Mouse (Mus musculus) heart, embryonic 16.5 days (tissue): Measurements from ENCODE around the gene Gdf7. TPM values are rescaled to one million over a fixed set of nuclear protein-coding genes. Genes with fewer than 3 reads are reported as not detected.

ENCODE experiments used
- ATAC-seq: fragments of 200-750 bp; cut with Nextera tagmentation; replicated peaks from 2 replicates; pipeline ENCODE4 v1.8.0; 2017; ENCODE audit warnings: moderate number of reproducible peaks; ENCODE audit not compliant: insufficient read depth, low FRiP score; ENCODE audit errors: extremely low read depth
- H3K27ac ChIP-seq: fragments of 300-500 bp; sonication (generic); 2 replicates; pipeline ENCODE4 v1.5.1; 2014; ENCODE audit warnings: mild to moderate bottlenecking, low read length, control low read depth, moderate library complexity
- H3K27me3 ChIP-seq: fragments of 300-500 bp; sonication (generic); 2 replicates; pipeline ENCODE4 v1.6.1; 2014; ENCODE audit warnings: low read length, mixed read lengths; ENCODE audit not compliant: control insufficient read depth, insufficient read depth
- H3K36me3 ChIP-seq: fragments of 300-500 bp; sonication (generic); 2 replicates; pipeline ENCODE4 v1.6.1; 2014; ENCODE audit not compliant: control insufficient read depth, insufficient read depth
- H3K4me1 ChIP-seq: fragments of 300-500 bp; sonication (generic); 2 replicates; pipeline ENCODE4 v1.6.1; 2014; ENCODE audit warnings: low read length, mixed read lengths; ENCODE audit not compliant: control insufficient read depth, insufficient read depth
- H3K4me2 ChIP-seq: fragments of 300-500 bp; sonication (generic); 2 replicates; pipeline ENCODE4 v1.6.1; 2014; ENCODE audit warnings: low read depth, mild to moderate bottlenecking, control low read depth, low read length
- H3K4me3 ChIP-seq: fragments of 300-500 bp; sonication (generic); 2 replicates; pipeline ENCODE4 v1.5.1; 2014; ENCODE audit warnings: mild to moderate bottlenecking, control low read depth, low read length
- H3K9ac ChIP-seq: fragments of 300-500 bp; sonication (generic); 2 replicates; pipeline ENCODE4 v1.6.1; 2014; ENCODE audit warnings: low read length, control low read depth
- H3K9me3 ChIP-seq: fragments of 300-500 bp; sonication (generic); replicated peaks from 2 replicates; pipeline ENCODE4 v1.6.1; 2016; ENCODE audit warnings: low read length; ENCODE audit not compliant: control insufficient read depth
- WGBS: fragments of 180-500 bp; shearing (Covaris S2); extraction: QIAGEN DNeasy Blood & Tissue Kit; methylation state at CpG from one replicate; pipeline ENCODE4 v1.1.7; 2014; 5-methylcytosine and 5-hydroxymethylcytosine counted together
- polyA plus RNA-seq: library from polyadenylated mRNA; unstranded; fragments of >200 nt; fragmentation: Nextera tagmentation; extraction: Ambion mirVana; gene quantifications from 2 replicates; pipeline ENCODE4 v1.2.1, GENCODE M21; 2015

Gene Gdf7
- polyA plus RNA-seq, 1 experiment from 2014 or later, result not detected

DNA sequence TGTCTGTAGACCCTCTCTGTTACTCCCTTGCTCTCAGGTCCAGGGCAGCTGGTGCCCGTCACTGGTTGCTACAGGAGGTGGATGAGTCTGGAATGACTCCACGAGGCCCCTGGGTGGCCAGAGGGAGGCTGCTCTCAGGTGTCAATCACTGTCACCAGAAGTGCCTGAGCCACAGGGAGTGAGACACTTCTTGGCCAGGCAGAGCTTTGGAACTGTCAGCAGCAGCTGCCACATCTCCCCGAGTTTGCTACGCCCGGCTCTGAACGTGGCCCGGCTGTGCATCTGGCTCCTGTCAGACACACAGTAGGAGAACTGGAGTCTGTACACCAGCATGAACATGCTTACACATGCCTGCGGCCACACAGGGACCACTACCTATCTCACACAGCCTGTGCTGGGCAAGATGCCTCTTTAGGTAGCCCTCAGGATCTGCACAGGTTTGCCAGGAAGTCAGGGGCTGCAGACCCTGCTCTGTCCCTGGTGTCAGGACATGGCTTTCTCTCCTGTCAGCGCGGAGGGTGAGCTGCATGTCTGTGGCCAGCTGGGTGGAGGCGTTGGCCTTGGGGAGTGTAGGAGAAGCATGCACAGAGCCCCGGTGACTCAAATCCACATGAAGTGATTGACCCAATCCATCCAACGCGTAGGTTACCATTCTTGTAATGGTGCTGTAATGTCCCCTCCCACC lies 29.9 kb upstream of the Gdf7 start:
- ATAC-seq, result peak; percentile 41
- H3K4me1 ChIP-seq, result peaks cover 27% of the 10 kb centered on the region
- WGBS, result 36% methylated on average over 14 of the region's 14 CpGs
- no peaks in the 10 kb centered on the region for H3K9me3 ChIP-seq
- peak overlapping the region; percentile 14; the same call in 1 of the 2 replicates for H3K9ac ChIP-seq
- H3K27ac ChIP-seq, result 0 out of 2 replicates have a peak overlapping the region, but pooled peaks have one; percentile 28
- H3K4me3 ChIP-seq, result no peak overlapping the region
- H3K36me3 ChIP-seq, result peaks cover 9% of the 10 kb centered on the region
- H3K4me2 ChIP-seq, result no peak overlapping the region
- H3K27me3 ChIP-seq, result no peaks in the 10 kb centered on the region

DNA sequence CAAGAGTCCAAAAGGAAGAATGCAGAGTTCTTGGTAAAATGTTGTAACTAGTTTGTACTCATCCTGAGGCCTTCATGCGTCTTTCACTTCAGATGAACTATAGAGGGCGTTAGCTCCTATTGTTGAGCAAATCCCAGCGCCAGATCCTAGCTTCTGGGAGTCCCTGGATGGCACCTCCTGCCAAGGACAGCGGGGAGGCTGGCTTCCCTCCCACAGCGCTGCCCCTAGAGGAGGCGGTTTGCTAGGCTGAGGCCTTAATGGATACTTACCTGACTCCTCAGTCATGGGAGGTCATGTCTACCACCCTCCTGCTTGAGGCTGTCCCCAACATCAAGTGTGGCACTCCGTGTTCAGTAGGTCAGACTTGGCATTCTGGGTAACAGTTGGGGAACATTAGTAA lies 27.5 kb upstream of the Gdf7 start:
- Histone ChIP-seq H3K4me3 (no peak overlapping the region), H3K9ac (no peak overlapping the region), H3K9me3 (no peaks in the 10 kb centered on the region), H3K4me2 (no peak overlapping the region), H3K27ac (no peak overlapping the region), H3K4me1 (peaks cover 25% of the 10 kb centered on the region), H3K27me3 (no peaks in the 10 kb centered on the region), H3K36me3 (peaks cover 3% of the 10 kb centered on the region)
- no peak for ATAC-seq
- 93% methylated on average over 7 of the region's 7 CpGs for WGBS

DNA sequence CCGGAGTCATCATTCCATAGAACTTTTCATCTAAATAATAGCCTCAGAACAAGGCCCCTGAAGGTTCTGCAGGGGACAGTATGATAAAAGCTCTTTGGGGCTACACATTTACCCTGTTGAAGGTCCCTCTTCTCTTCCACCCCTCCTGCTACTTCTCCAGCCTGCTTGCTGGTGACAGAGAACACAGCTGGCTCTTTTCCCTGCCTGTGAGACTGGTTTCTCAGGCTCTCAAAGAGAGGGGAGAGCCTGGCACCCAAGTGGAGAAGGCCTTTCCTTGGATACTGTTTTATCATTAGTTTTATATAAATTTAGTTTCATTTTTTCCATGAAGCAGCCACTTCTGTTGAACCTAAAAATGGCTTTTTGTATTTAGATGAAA lies 25.9 kb upstream of the Gdf7 start:
- Histone ChIP-seq H3K4me2 (no peak overlapping the region), H3K27me3 (no peaks in the 10 kb centered on the region), H3K9ac (peak overlapping the region; percentile 42; the same call in 1 of the 2 replicates), H3K4me1 (peaks cover 16% of the 10 kb centered on the region), H3K27ac (no peak overlapping the region; the same call in 1 of the 2 replicates), H3K9me3 (no peaks in the 10 kb centered on the region), H3K36me3 (peaks cover 8% of the 10 kb centered on the region), H3K4me3 (no peak overlapping the region)
- 94% methylated on average over 1 of the region's 1 CpGs for WGBS
- no peak for ATAC-seq

DNA sequence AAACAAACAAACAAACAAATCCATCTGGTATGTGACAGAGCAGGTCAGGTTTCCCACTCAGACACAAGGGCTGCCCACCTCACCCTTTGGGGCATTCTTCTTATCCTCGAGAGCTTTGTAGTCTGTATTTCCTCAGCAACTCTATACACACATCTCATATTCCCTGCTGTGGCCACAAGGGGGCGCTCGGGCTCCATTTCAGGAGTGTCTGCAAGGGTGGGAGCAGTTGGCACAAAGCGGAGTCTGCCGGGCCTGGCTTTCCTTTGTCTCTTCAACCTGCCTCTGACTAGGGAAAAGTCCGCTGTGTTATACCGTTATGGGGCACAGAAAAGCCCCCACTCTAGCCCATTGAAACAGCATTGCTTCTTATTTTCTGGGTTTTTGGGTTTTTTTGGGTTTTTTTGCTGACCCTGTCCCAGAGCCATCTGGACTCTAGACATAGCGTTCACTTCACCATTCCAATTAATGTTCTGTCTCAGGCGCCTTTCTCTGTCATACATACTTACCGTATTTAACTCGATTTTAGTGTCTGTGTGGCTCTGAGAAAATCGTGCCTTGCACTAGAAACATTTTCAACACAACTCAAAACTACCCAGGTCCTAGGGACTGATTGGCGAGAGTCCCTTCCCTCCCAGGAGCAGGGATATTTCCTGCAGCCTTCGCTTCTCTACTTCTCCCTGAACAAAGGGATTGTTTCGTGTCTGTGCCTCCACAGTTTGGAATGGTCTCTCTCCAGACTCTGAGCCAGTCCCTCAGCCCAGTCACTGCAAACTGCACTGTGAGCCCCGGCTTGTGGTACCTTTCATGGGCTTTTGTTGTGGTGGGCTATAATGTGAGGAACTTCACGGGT lies 25.3 kb upstream of the Gdf7 start:
- no peaks in the 10 kb centered on the region for H3K27me3 ChIP-seq
- H3K9ac ChIP-seq, result peak overlapping the region; percentile 42
- H3K4me1 ChIP-seq, result peaks cover 16% of the 10 kb centered on the region
- H3K4me3 ChIP-seq, result no peak overlapping the region
- peak; percentile 66 for ATAC-seq
- H3K36me3 ChIP-seq, result peaks cover 11% of the 10 kb centered on the region
- no peaks in the 10 kb centered on the region for H3K9me3 ChIP-seq
- WGBS, result 37% methylated on average over 17 of the region's 17 CpGs
- H3K27ac ChIP-seq, result peak overlapping the region; percentile 23
- H3K4me2 ChIP-seq, result 0 out of 2 replicates have a peak overlapping the region, but pooled peaks have one; percentile 22

DNA sequence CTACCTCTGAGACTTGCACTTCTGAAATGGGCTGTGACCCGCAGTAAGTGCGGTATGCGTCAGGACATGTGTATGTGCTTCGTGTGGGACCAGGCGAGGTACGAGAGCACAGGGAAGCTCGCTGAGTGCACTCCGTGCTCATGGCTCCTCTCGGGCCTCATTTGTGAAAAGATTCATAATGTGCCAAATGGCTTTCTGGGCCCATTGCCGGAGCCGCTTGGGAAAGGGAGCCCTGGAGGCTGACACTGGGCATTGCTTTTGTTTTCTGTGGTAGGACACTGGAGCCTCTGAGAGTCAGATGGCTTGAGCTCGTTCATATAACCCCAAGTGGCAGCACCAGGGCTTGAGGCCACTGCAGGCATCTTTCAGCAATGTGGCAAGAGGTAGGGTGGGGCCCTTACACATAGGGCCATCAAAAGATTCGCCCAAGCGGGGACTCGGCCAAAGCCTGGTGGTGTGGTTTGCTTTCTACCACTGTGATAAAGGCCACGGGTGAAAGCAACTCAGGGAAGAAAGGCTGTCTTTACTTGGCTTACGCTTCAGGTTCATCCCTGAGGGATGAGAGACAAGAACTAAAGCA lies 24.3 kb upstream of the Gdf7 start:
- Histone ChIP-seq H3K4me1 (peaks cover 8% of the 10 kb centered on the region), H3K4me3 (no peak overlapping the region), H3K9ac (no peak overlapping the region), H3K9me3 (no peaks in the 10 kb centered on the region), H3K36me3 (peaks cover 15% of the 10 kb centered on the region), H3K27ac (no peak overlapping the region), H3K4me2 (no peak overlapping the region), H3K27me3 (no peaks in the 10 kb centered on the region)
- WGBS, result 92% methylated on average over 17 of the region's 17 CpGs
- ATAC-seq, result no peak

DNA sequence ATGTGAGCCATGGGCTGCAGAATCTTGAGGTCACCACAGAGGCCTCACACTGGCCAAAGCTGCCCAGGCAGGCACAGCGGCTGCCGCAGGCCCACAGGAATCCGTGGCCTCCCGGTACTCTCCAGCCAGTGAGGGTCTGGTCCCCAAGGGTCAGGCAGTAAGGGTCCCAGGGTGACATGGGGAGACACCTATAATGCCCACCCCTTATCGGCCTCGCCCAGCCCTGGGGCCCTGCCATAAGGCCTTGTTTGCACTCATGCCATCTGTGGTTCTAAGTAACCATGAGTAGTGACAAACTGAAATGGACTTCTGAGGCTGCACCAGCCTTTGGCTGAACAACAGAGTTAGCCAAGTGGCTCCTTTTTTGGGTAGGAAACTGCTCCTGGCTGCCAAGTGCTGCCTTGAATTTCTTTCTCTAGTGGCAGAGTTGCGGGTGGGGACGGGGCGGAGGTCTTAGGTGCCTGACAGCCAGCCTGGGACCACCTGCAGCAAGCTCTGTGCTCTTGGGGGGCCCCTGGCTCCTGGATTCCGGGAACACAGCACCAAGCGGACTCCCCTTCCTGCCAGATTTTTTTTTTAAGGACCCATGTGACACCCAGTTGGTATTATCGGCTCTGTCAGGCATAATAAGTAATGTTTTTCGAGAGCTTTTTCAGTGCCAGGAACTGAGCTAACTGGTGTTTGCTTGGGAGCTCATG lies 23.6 kb upstream of the Gdf7 start:
- H3K9ac ChIP-seq, result no peak overlapping the region
- H3K4me3 ChIP-seq, result no peak overlapping the region
- no peak overlapping the region for H3K4me2 ChIP-seq
- no peaks in the 10 kb centered on the region for H3K9me3 ChIP-seq
- peaks cover 15% of the 10 kb centered on the region for H3K36me3 ChIP-seq
- ATAC-seq, result no peak
- peaks cover 5% of the 10 kb centered on the region; the same call in 1 of the 2 replicates for H3K4me1 ChIP-seq
- no peaks in the 10 kb centered on the region for H3K27me3 ChIP-seq
- 90% methylated on average over 13 of the region's 13 CpGs for WGBS
- H3K27ac ChIP-seq, result no peak overlapping the region

DNA sequence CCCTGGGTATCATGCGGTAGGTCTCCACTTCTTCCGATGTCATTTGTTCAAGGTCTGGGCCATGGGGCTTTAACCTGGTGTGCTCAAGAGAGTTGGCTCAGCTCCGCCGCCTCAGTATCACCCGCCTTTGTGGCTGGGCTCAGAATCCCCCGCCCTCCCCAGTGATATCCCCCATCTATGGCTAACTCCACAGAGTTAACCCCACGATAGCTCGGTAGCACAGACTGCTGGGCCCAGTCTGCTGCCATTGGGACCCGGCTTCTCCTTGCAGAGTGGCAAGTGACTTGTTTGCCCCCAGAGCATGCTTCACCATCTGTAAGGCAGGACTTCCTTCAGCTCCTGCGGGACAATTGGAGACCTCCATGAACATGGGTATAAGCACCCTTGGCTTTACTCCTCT lies 22.3 kb upstream of the Gdf7 start:
- H3K27me3 ChIP-seq, result no peaks in the 10 kb centered on the region
- ATAC-seq, result no peak
- peaks cover 18% of the 10 kb centered on the region for H3K36me3 ChIP-seq
- peaks cover 5% of the 10 kb centered on the region; the same call in 1 of the 2 replicates for H3K4me1 ChIP-seq
- H3K27ac ChIP-seq, result no peak overlapping the region
- H3K9ac ChIP-seq, result no peak overlapping the region
- no peak overlapping the region for H3K4me2 ChIP-seq
- WGBS, result 83% methylated on average over 10 of the region's 10 CpGs
- H3K4me3 ChIP-seq, result no peak overlapping the region
- H3K9me3 ChIP-seq, result no peaks in the 10 kb centered on the region

DNA sequence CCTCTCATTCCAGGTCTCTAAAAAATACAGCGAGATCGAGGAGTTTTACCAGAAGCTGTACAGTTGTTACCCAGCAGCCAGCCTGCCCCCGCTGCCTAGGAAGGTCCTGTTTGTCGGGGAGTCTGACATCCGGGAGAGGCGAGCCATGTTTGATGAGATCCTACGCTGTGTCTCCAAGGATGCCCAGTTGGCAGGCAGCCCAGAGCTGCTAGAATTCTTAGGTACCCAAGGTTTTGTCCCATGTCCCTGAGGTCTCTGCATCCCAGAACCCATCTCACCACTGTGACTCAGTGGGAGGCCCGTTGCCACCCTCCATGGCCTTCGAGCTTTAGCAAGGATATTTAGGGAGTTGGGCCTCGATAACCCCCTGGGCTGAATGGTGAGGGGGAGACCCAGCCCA lies 19.8 kb upstream of the Gdf7 start:
- H3K27me3 ChIP-seq, result no peaks in the 10 kb centered on the region
- no peak for ATAC-seq
- WGBS, result 80% methylated on average over 10 of the region's 10 CpGs
- no peak overlapping the region for H3K4me2 ChIP-seq
- H3K4me1 ChIP-seq, result no peaks in the 10 kb centered on the region
- no peak overlapping the region for H3K4me3 ChIP-seq
- no peak overlapping the region for H3K9ac ChIP-seq
- peaks cover 20% of the 10 kb centered on the region; the same call in 1 of the 2 replicates for H3K36me3 ChIP-seq
- no peak overlapping the region for H3K27ac ChIP-seq
- H3K9me3 ChIP-seq, result no peaks in the 10 kb centered on the region
